Mouse (Mus musculus): ENCODE results near the gene Cckar. TPM values are rescaled to one million over a fixed set of nuclear protein-coding genes. Genes with fewer than 3 reads are reported as not detected.

Cckar gene
- polyA plus RNA-seq, 1 experiment from 2014 or later = 1.1 TPM

GRCm38 (mm10) chr5:53697794-53698193 lies 9.7 kb downstream of the Cckar start:
- Histone ChIP-seq H3K4me3 (ENCODE audit: low read depth, low read length) (no peak overlapping the region), H3K4me2 (ENCODE audit: low read depth, low read length) (no peak overlapping the region), H3K9ac (ENCODE audit: low read depth, low read length) (no peak overlapping the region), H3K4me1 (ENCODE audit: control insufficient read depth, insufficient read depth, low read length) (no peaks in the 10 kb centered on the region), H3K27ac (replicated peaks; ENCODE audit: low read depth, low read length) (no peak overlapping the region), H3K36me3 (ENCODE audit: control insufficient read depth, insufficient read depth, low read length) (no peaks in the 10 kb centered on the region), H3K9me3 (ENCODE audit: control insufficient read depth, low read length) (no peaks in the 10 kb centered on the region), H3K27me3 (replicated peaks; ENCODE audit: control insufficient read depth, insufficient read depth, low read length) (no peaks in the 10 kb centered on the region)
- 74% methylated on average over 9 of the region's 9 CpGs for WGBS
- DNase-seq (ENCODE audit: low spot score) (no peak), ATAC-seq (ENCODE audit: low read depth) (no peak)

DNA sequence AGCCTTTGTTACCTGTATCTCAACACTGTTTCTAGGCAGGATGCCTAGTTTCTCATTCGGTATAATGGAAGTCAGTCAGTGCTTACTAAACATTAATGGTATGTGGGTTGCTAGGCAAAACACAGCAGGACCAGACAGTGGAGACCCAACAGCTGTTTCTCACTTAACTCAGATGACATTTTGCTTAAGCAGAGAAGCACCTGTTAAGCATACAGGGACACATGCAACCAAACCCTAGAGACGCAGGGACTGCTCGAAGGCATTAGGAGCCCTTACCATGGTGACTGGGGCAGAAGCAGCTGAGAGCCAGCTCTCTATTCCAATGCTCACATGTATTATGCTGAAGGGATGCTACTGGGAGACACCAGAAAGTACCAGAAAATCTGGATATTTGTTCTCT lies 10.8 kb downstream of the Cckar start:
- Histone ChIP-seq H3K4me1 (ENCODE audit: control insufficient read depth, insufficient read depth, low read length) (no peaks in the 10 kb centered on the region), H3K27me3 (replicated peaks; ENCODE audit: control insufficient read depth, insufficient read depth, low read length) (no peaks in the 10 kb centered on the region), H3K4me3 (ENCODE audit: low read depth, low read length) (no peak overlapping the region), H3K27ac (replicated peaks; ENCODE audit: low read depth, low read length) (no peak overlapping the region), H3K4me2 (ENCODE audit: low read depth, low read length) (no peak overlapping the region), H3K9ac (ENCODE audit: low read depth, low read length) (no peak overlapping the region), H3K9me3 (ENCODE audit: control insufficient read depth, low read length) (no peaks in the 10 kb centered on the region), H3K36me3 (ENCODE audit: control insufficient read depth, insufficient read depth, low read length) (no peaks in the 10 kb centered on the region)
- 66% methylated on average over 3 of the region's 3 CpGs for WGBS
- DNase-seq (ENCODE audit: low spot score) (peak; percentile 57), ATAC-seq (ENCODE audit: low read depth) (peak; percentile 70; the same call in 1 of the 2 replicates)

GRCm38 (mm10) chr5:53692662-53693061 lies 14.8 kb downstream of the Cckar start:
- Histone ChIP-seq H3K4me2 (ENCODE audit: low read depth, low read length) (no peak overlapping the region), H3K27ac (replicated peaks; ENCODE audit: low read depth, low read length) (no peak overlapping the region), H3K4me1 (ENCODE audit: control insufficient read depth, insufficient read depth, low read length) (no peaks in the 10 kb centered on the region), H3K9me3 (ENCODE audit: control insufficient read depth, low read length) (no peaks in the 10 kb centered on the region), H3K4me3 (ENCODE audit: low read depth, low read length) (no peak overlapping the region), H3K36me3 (ENCODE audit: control insufficient read depth, insufficient read depth, low read length) (no peaks in the 10 kb centered on the region), H3K9ac (ENCODE audit: low read depth, low read length) (no peak overlapping the region), H3K27me3 (replicated peaks; ENCODE audit: control insufficient read depth, insufficient read depth, low read length) (no peaks in the 10 kb centered on the region)
- DNase-seq (ENCODE audit: low spot score) = no peak
- whole genome bisulfite sequencing = 100% methylated on average over 1 of the region's 1 CpGs
- ATAC-seq (ENCODE audit: low read depth) = no peak

DNA sequence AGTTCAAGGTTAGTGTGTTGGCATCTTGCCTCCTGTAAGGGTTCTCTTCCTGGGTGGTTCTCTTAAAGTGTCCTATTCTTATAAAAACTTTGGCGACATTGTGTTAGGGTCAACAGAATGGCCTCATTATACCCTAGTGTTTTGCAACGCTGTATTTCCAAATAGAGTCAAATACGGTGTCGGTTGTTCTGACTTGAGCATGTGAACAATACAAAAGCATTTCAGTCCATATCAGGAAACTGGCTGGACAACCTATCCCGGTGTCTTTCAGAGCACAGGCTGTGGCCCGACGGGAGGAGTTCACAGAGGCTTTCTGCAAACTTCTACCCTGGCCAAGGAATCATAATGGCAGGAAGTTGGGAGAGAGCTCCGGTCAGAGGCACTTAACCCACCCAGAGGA lies 15.4 kb downstream of the Cckar start:
- whole genome bisulfite sequencing = 80% methylated on average over 8 of the region's 8 CpGs

DNA sequence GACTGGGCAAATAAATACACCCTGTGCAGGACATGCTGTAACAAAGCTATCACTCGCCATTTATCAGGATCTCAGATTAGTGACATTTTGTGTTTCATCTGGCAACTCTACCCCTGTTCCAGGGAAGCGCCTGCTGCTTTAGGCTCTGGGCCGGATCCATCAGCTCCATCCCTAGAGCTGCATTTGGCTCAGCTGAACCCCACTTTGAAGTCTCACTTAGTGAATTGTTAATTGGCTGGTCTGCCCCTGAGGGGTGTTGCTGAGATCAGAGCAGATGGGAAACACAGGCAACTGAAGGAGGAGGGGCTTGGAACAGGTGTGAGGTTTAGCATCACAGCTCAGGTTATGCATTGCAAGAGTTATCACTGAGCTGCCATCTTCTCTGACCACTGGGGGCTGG lies 15.9 kb downstream of the Cckar start:
- 0 out of 2 replicates have a peak, but pooled peaks have one; percentile 18 for ATAC-seq (ENCODE audit: low read depth)
- no peak overlapping the region for H3K9ac ChIP-seq (ENCODE audit: low read depth, low read length)
- H3K27me3 ChIP-seq (replicated peaks; ENCODE audit: control insufficient read depth, insufficient read depth, low read length) = no peaks in the 10 kb centered on the region
- no peaks in the 10 kb centered on the region for H3K36me3 ChIP-seq (ENCODE audit: control insufficient read depth, insufficient read depth, low read length)
- H3K4me2 ChIP-seq (ENCODE audit: low read depth, low read length) = no peak overlapping the region
- 70% methylated on average over 3 of the region's 3 CpGs for WGBS
- no peak overlapping the region for H3K4me3 ChIP-seq (ENCODE audit: low read depth, low read length)
- DNase-seq (ENCODE audit: low spot score) = peak; percentile 17
- no peak overlapping the region for H3K27ac ChIP-seq (replicated peaks; ENCODE audit: low read depth, low read length)
- H3K4me1 ChIP-seq (ENCODE audit: control insufficient read depth, insufficient read depth, low read length) = no peaks in the 10 kb centered on the region
- no peaks in the 10 kb centered on the region for H3K9me3 ChIP-seq (ENCODE audit: control insufficient read depth, low read length)

More for the DNA sequence above, 15.4 kb downstream of the Cckar start:
- H3K27me3 ChIP-seq (replicated peaks; ENCODE audit: control insufficient read depth, insufficient read depth, low read length) = no peaks in the 10 kb centered on the region
- H3K4me1 ChIP-seq (ENCODE audit: control insufficient read depth, insufficient read depth, low read length) = no peaks in the 10 kb centered on the region
- no peak overlapping the region for H3K27ac ChIP-seq (replicated peaks; ENCODE audit: low read depth, low read length)
- H3K4me2 ChIP-seq (ENCODE audit: low read depth, low read length) = no peak overlapping the region
- no peaks in the 10 kb centered on the region for H3K9me3 ChIP-seq (ENCODE audit: control insufficient read depth, low read length)
- H3K36me3 ChIP-seq (ENCODE audit: control insufficient read depth, insufficient read depth, low read length) = no peaks in the 10 kb centered on the region
- no peak overlapping the region for H3K4me3 ChIP-seq (ENCODE audit: low read depth, low read length)
- ATAC-seq (ENCODE audit: low read depth) (no peak), DNase-seq (ENCODE audit: low spot score) (no peak)
- no peak overlapping the region for H3K9ac ChIP-seq (ENCODE audit: low read depth, low read length)

DNA sequence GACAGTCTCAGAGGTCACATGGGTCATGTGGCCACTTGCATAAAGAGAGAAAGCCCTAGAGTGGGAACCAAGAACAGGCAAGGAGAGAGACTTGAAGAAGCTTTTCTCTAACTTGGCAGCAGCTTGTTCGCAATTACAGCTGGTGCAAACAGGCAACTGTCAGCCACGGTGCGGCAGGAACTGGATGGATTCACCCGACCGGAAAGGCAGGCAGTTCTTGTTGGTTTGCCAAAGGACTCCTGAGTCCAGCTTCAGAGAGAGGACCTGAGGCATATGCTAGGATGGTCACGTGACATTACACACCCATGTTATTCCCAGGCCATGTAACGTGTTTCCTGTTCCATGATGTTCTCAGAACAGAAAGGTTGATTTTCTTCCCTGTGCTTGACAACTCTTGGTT lies 19.2 kb downstream of the Cckar start:
- Histone ChIP-seq H3K4me1 (ENCODE audit: control insufficient read depth, insufficient read depth, low read length) (no peaks in the 10 kb centered on the region), H3K27me3 (replicated peaks; ENCODE audit: control insufficient read depth, insufficient read depth, low read length) (no peaks in the 10 kb centered on the region), H3K27ac (replicated peaks; ENCODE audit: low read depth, low read length) (no peak overlapping the region), H3K9ac (ENCODE audit: low read depth, low read length) (no peak overlapping the region), H3K9me3 (ENCODE audit: control insufficient read depth, low read length) (no peaks in the 10 kb centered on the region), H3K4me2 (ENCODE audit: low read depth, low read length) (no peak overlapping the region), H3K4me3 (ENCODE audit: low read depth, low read length) (no peak overlapping the region), H3K36me3 (ENCODE audit: control insufficient read depth, insufficient read depth, low read length) (no peaks in the 10 kb centered on the region)
- ATAC-seq (ENCODE audit: low read depth) (no peak), DNase-seq (ENCODE audit: low spot score) (peak; percentile 17)
- WGBS = 82% methylated on average over 7 of the region's 7 CpGs

- no peaks in the 10 kb centered on the region for H3K27me3 ChIP-seq (replicated peaks; ENCODE audit: control insufficient read depth, insufficient read depth, low read length)
- no peak overlapping the region for H3K4me2 ChIP-seq (ENCODE audit: low read depth, low read length)
- 71% methylated on average over 2 of the region's 2 CpGs for WGBS
- H3K9ac ChIP-seq (ENCODE audit: low read depth, low read length) = no peak overlapping the region
- DNase-seq (ENCODE audit: low spot score) (no peak), ATAC-seq (ENCODE audit: low read depth) (no peak)
- no peak overlapping the region for H3K27ac ChIP-seq (replicated peaks; ENCODE audit: low read depth, low read length)
- H3K36me3 ChIP-seq (ENCODE audit: control insufficient read depth, insufficient read depth, low read length) = no peaks in the 10 kb centered on the region
- H3K4me3 ChIP-seq (ENCODE audit: low read depth, low read length) = no peak overlapping the region
- H3K4me1 ChIP-seq (ENCODE audit: control insufficient read depth, insufficient read depth, low read length) = no peaks in the 10 kb centered on the region
- no peaks in the 10 kb centered on the region for H3K9me3 ChIP-seq (ENCODE audit: control insufficient read depth, low read length)
Observed at GRCm38 (mm10) chr5:53686379-53686778, 21.1 kb downstream of the Cckar start.

GRCm38 (mm10) chr5:53685623-53686022 lies 21.9 kb downstream of the Cckar start:
- 76% methylated on average over 4 of the region's 4 CpGs for WGBS
- Histone ChIP-seq H3K36me3 (ENCODE audit: control insufficient read depth, insufficient read depth, low read length) (no peaks in the 10 kb centered on the region), H3K27ac (replicated peaks; ENCODE audit: low read depth, low read length) (no peak overlapping the region), H3K4me1 (ENCODE audit: control insufficient read depth, insufficient read depth, low read length) (no peaks in the 10 kb centered on the region), H3K4me3 (ENCODE audit: low read depth, low read length) (no peak overlapping the region), H3K9ac (ENCODE audit: low read depth, low read length) (no peak overlapping the region), H3K27me3 (replicated peaks; ENCODE audit: control insufficient read depth, insufficient read depth, low read length) (no peaks in the 10 kb centered on the region), H3K9me3 (ENCODE audit: control insufficient read depth, low read length) (no peaks in the 10 kb centered on the region), H3K4me2 (ENCODE audit: low read depth, low read length) (no peak overlapping the region)
- ATAC-seq (ENCODE audit: low read depth) = no peak
- DNase-seq (ENCODE audit: low spot score) = no peak

- no peak overlapping the region for H3K4me3 ChIP-seq (ENCODE audit: low read depth, low read length)
- no peak for ATAC-seq (ENCODE audit: low read depth)
- no peak overlapping the region for H3K9ac ChIP-seq (ENCODE audit: low read depth, low read length)
- H3K4me1 ChIP-seq (ENCODE audit: control insufficient read depth, insufficient read depth, low read length) = no peaks in the 10 kb centered on the region
- 78% methylated on average over 1 of the region's 1 CpGs for WGBS
- no peaks in the 10 kb centered on the region for H3K36me3 ChIP-seq (ENCODE audit: control insufficient read depth, insufficient read depth, low read length)
- no peak overlapping the region for H3K4me2 ChIP-seq (ENCODE audit: low read depth, low read length)
- H3K27me3 ChIP-seq (replicated peaks; ENCODE audit: control insufficient read depth, insufficient read depth, low read length) = no peaks in the 10 kb centered on the region
- H3K27ac ChIP-seq (replicated peaks; ENCODE audit: low read depth, low read length) = no peak overlapping the region
- no peak for DNase-seq (ENCODE audit: low spot score)
- no peaks in the 10 kb centered on the region for H3K9me3 ChIP-seq (ENCODE audit: control insufficient read depth, low read length)
Observed at GRCm38 (mm10) chr5:53684417-53684816, 23.1 kb downstream of the Cckar start.

Measured in embryonic facial prominence, embryonic 14.5 days (tissue).